Mouse (Mus musculus) heart, adult 8-10 months (tissue): Measurements from ENCODE around the gene Fign. TPM values are rescaled to one million over a fixed set of nuclear protein-coding genes. Genes with fewer than 3 reads are reported as not detected.

ENCODE experiments used
- DNase-seq: peaks from one replicate; pipeline ENCODE4 v3.0.0; 2022; ENCODE audit warnings: low spot score
- total RNA-seq, 4 experiments: library from RNA; stranded (reverse); gene quantifications; 2 replicates each; pipeline ENCODE4 v1.2.4; 2022

Fign gene
- total RNA-seq, 4 experiments from 2014 or later = 10.5 to 17.1 (median 14.3) TPM

DNA sequence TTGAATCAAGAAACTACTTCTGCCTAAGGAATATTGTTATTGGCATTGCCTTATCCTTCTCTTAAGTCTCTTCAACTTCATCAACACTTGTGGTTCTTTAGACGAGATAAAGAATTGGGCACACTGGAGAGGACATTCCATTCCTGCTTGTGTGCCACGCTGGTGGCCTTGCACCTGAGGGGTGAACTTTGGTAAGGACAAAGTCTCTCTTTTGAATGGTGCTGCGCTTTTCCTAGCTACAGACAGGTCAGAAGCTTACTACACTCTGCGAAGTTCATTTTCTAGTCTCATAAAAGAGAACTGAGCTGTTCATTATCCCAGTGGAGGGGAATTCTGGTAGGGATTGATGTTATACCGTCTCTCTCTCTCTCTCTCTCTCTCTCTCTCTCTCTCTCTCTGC lies 38.4 kb downstream of the Fign start:
- DNase-seq = no peak

GRCm38 (mm10) chr2:64048142-64048541 lies 49.7 kb downstream of the Fign start:
- DNase-seq = no peak

DNA sequence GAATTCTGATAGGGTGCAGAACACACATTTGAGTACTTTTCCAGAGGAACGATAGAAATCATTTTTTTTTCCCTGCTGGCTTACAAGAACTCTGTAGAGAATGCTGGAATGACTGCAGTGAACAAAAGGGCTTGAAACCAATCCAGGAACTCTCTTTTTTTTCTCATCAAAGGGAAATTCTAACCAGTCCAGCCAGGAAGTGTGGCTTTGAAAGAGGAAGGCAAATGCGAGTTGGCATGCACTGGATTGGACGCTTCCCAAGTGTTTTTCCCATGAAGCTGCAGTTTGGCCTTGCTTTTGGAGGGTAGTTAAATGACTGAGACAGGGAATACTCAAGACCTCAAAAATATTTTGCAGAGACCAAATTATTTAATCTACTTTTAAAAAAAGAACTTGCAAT lies 54.7 kb downstream of the Fign start:
- DNase-seq = peak; percentile 65

GRCm38 (mm10) chr2:64035393-64035792 lies 62.4 kb downstream of the Fign start:
- DNase-seq = no peak

DNA sequence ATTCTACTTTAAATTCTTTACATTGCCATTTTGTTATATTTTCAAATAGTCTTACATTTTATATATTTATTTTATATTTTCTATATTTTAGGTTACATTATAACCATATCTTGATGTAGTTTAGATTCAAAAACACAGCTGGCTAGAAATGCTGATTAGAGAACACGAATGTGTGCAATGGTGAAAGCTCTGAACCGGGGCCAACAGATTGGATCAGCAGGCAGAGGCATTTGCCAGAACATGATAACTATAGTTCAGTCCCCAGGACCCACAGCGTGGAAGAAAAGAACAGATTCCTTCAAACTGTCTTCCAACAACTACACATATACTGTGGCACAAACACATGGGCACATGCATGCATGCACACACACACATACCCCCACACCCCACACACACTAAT lies 64.0 kb downstream of the Fign start:
- no peak for DNase-seq

- DNase-seq = no peak
Measured at GRCm38 (mm10) chr2:64025961-64026360, 71.9 kb downstream of the Fign start.

- no peak for DNase-seq
Measured at GRCm38 (mm10) chr2:63994304-63995023, 103.4 kb downstream of the Fign start.

DNA sequence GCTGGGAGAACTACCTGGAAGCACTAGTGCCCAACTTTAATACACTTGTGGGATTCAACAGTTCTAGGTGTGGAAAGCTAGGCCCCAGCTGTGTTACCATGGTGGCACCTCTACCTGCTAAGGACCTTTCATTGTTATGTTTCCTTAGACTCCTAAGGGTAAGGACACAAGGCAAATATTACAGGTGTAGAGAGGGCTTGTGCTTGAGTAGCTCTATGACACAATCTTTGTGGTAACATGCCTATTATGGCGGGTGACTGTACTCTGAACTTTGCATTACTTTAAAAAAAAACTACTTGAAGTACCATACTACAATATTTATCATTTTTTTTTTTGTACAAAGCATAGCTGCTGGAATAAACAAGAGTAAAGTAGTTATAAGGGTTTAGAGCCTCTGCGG lies 112.4 kb downstream of the Fign start:
- DNase-seq = no peak

DNA sequence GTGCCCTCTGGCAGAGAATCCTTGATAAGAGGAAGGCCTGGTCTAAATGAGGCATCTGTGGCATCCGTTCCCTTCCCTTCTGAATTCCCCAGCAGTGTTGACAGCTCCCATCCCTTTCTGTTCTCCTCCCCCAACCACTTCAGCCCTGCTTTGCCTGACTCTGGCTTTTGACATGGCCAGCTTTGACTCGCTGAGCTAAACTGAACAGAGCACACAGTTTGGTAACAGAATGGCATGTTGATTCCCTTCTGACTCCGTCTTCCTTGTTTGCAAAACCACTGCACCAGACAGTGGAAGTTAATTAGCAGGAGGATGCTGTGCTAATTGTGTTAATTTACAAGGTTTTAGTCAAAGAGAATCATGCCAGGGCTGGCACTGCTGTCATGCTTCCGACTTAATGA lies 115.5 kb downstream of the Fign start:
- DNase-seq = peak; percentile 34

GRCm38 (mm10) chr2:63981449-63981848 lies 116.4 kb downstream of the Fign start:
- no peak for DNase-seq

DNA sequence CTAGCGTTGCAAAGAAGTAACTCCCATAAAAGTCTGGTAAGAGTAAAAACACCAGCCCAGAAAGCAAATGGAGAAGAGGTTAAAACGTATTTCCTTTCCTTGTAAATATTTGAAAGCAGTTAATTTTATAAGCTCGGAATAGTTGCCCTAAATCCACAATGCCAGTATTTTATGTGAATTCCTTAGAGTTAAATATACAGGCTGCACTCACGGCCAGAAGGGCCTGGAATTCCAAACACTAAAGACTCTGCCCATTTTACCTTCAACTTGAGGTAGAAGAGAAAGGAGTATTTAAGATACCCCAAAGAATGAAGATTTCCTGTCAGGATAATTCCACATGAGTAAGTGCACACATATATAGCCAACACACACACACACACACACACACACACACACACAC lies 128.2 kb downstream of the Fign start:
- no peak for DNase-seq

DNA sequence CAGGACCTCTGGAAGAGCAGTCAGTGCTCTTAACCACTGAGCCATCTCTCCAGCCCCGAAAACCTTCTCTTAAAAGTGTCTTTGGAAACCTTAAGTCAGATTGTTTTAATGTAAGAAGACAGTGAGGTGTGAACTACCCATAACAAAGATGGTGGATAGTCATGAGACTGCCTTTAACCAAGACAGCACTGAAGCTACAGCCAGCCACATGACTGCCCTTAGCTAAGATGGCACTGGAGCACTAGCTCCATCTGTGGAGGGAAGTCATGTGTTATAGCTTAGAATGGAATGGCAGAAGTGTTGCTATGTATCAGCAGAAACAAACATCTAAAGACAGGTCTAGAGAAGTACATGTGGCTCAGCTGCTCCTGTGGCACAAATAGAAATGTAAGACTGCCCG lies 166.8 kb downstream of the Fign start:
- no peak for DNase-seq

GRCm38 (mm10) chr2:63926481-63927097 lies 171.2 kb downstream of the Fign start:
- DNase-seq = no peak

- DNase-seq = no peak
Measured at GRCm38 (mm10) chr2:63925721-63926235, 172.1 kb downstream of the Fign start.
